Mouse (Mus musculus): Measurements from ENCODE around the gene Mrpl23.

Gene Mrpl23

GRCm38 (mm10) chr7:142497775-142498174 lies 34.7 kb upstream of the Mrpl23 start:
- no peak for TF ChIP-seq CTCF (conservative IDR thresholded peaks at IDR 0.05; ENCODE audit: low read length)
- no peak for TF ChIP-seq POU5F1 (IDR thresholded peaks at IDR 0.05; ENCODE audit: borderline replicate concordance, low read length)
- no peak for TF ChIP-seq NANOG (IDR thresholded peaks at IDR 0.05; ENCODE audit: borderline replicate concordance, low read length)
- H3K36me3 ChIP-seq (ENCODE audit: insufficient read depth, low read length), result no peaks in the 10 kb centered on the region
- no peak overlapping the region for H3K4me3 ChIP-seq (replicated peaks; ENCODE audit: low read length)
- peaks cover 68% of the 10 kb centered on the region for H3K27me3 ChIP-seq (ENCODE audit: insufficient read depth, low read length)
- no peaks in the 10 kb centered on the region for H3K9me3 ChIP-seq (ENCODE audit: low read length)
- no peaks in the 10 kb centered on the region; the same call in 1 of the 2 replicates for H3K4me1 ChIP-seq (replicated peaks; ENCODE audit: low read depth, low read length)

GRCm38 (mm10) chr7:142498575-142498974 lies 33.9 kb upstream of the Mrpl23 start, which contains the start of gene Tnnt3:
Gene Tnnt3 (plus strand): TSS chr7:142498836.
- Histone ChIP-seq H3K36me3 (ENCODE audit: insufficient read depth, low read length) (no peaks in the 10 kb centered on the region), H3K27me3 (ENCODE audit: insufficient read depth, low read length) (peaks cover 65% of the 10 kb centered on the region), H3K4me1 (replicated peaks; ENCODE audit: low read depth, low read length) (no peaks in the 10 kb centered on the region; the same call in 1 of the 2 replicates), H3K4me3 (replicated peaks; ENCODE audit: low read length) (no peak within 1 kb of the TSS), H3K9me3 (ENCODE audit: low read length) (no peaks in the 10 kb centered on the region)
- TF ChIP-seq CTCF (conservative IDR thresholded peaks at IDR 0.05; ENCODE audit: low read length) (no peak), POU5F1 (IDR thresholded peaks at IDR 0.05; ENCODE audit: borderline replicate concordance, low read length) (no peak), NANOG (IDR thresholded peaks at IDR 0.05; ENCODE audit: borderline replicate concordance, low read length) (no peak)

- Histone ChIP-seq H3K27me3 (ENCODE audit: insufficient read depth, low read length) (peaks cover 67% of the 10 kb centered on the region), H3K9me3 (ENCODE audit: low read length) (no peaks in the 10 kb centered on the region), H3K36me3 (ENCODE audit: insufficient read depth, low read length) (no peaks in the 10 kb centered on the region), H3K4me1 (replicated peaks; ENCODE audit: low read depth, low read length) (no peaks in the 10 kb centered on the region; the same call in 1 of the 2 replicates), H3K4me3 (replicated peaks; ENCODE audit: low read length) (no peak overlapping the region)
- TF ChIP-seq POU5F1 (IDR thresholded peaks at IDR 0.05; ENCODE audit: borderline replicate concordance, low read length) (no peak), NANOG (IDR thresholded peaks at IDR 0.05; ENCODE audit: borderline replicate concordance, low read length) (no peak), CTCF (conservative IDR thresholded peaks at IDR 0.05; ENCODE audit: low read length) (no peak)
These were observed 33.3 kb upstream of the Mrpl23 start for GRCm38 (mm10) chr7:142499010-142499721.

- peaks cover 66% of the 10 kb centered on the region for H3K27me3 ChIP-seq (ENCODE audit: insufficient read depth, low read length)
- no peak overlapping the region for H3K4me3 ChIP-seq (replicated peaks; ENCODE audit: low read length)
- TF ChIP-seq NANOG (IDR thresholded peaks at IDR 0.05; ENCODE audit: borderline replicate concordance, low read length), result no peak
- no peak for TF ChIP-seq CTCF (conservative IDR thresholded peaks at IDR 0.05; ENCODE audit: low read length)
- no peak for TF ChIP-seq POU5F1 (IDR thresholded peaks at IDR 0.05; ENCODE audit: borderline replicate concordance, low read length)
- H3K36me3 ChIP-seq (ENCODE audit: insufficient read depth, low read length), result no peaks in the 10 kb centered on the region
- H3K9me3 ChIP-seq (ENCODE audit: low read length), result no peaks in the 10 kb centered on the region
- H3K4me1 ChIP-seq (replicated peaks; ENCODE audit: low read depth, low read length), result peaks cover under 1% of the 10 kb centered on the region
These were observed 32.5 kb upstream of the Mrpl23 start for GRCm38 (mm10) chr7:142500032-142500431.

GRCm38 (mm10) chr7:142503206-142503605 lies 29.3 kb upstream of the Mrpl23 start:
- H3K9me3 ChIP-seq (ENCODE audit: low read length), result no peaks in the 10 kb centered on the region
- TF ChIP-seq NANOG (IDR thresholded peaks at IDR 0.05; ENCODE audit: borderline replicate concordance, low read length) (no peak), CTCF (conservative IDR thresholded peaks at IDR 0.05; ENCODE audit: low read length) (no peak), POU5F1 (IDR thresholded peaks at IDR 0.05; ENCODE audit: borderline replicate concordance, low read length) (no peak)
- H3K4me1 ChIP-seq (replicated peaks; ENCODE audit: low read depth, low read length), result peaks cover 19% of the 10 kb centered on the region

GRCm38 (mm10) chr7:142505942-142506341 lies 26.5 kb upstream of the Mrpl23 start:
- no peaks in the 10 kb centered on the region for H3K9me3 ChIP-seq (ENCODE audit: low read length)
- H3K4me3 ChIP-seq (replicated peaks; ENCODE audit: low read length), result no peak overlapping the region
- peaks cover 23% of the 10 kb centered on the region for H3K4me1 ChIP-seq (replicated peaks; ENCODE audit: low read depth, low read length)
- peaks cover 45% of the 10 kb centered on the region for H3K27me3 ChIP-seq (ENCODE audit: insufficient read depth, low read length)
- TF ChIP-seq POU5F1 (IDR thresholded peaks at IDR 0.05; ENCODE audit: borderline replicate concordance, low read length), result no peak
- TF ChIP-seq CTCF (conservative IDR thresholded peaks at IDR 0.05; ENCODE audit: low read length), result no peak
- no peak for TF ChIP-seq NANOG (IDR thresholded peaks at IDR 0.05; ENCODE audit: borderline replicate concordance, low read length)
- no peaks in the 10 kb centered on the region for H3K36me3 ChIP-seq (ENCODE audit: insufficient read depth, low read length)

More at GRCm38 (mm10) chr7:142503206-142503605, 29.3 kb upstream of the Mrpl23 start:
- H3K27me3 ChIP-seq (ENCODE audit: insufficient read depth, low read length), result peaks cover 51% of the 10 kb centered on the region
- H3K4me3 ChIP-seq (replicated peaks; ENCODE audit: low read length), result no peak overlapping the region
- no peaks in the 10 kb centered on the region for H3K36me3 ChIP-seq (ENCODE audit: insufficient read depth, low read length)

GRCm38 (mm10) chr7:142506501-142506900 lies 26.0 kb upstream of the Mrpl23 start:
- Histone ChIP-seq H3K4me1 (replicated peaks; ENCODE audit: low read depth, low read length) (peaks cover 23% of the 10 kb centered on the region), H3K36me3 (ENCODE audit: insufficient read depth, low read length) (no peaks in the 10 kb centered on the region)

GRCm38 (mm10) chr7:142507453-142507852 lies 25.0 kb upstream of the Mrpl23 start:
- TF ChIP-seq CTCF (conservative IDR thresholded peaks at IDR 0.05; ENCODE audit: low read length) (no peak), POU5F1 (IDR thresholded peaks at IDR 0.05; ENCODE audit: borderline replicate concordance, low read length) (no peak), NANOG (IDR thresholded peaks at IDR 0.05; ENCODE audit: borderline replicate concordance, low read length) (no peak)
- Histone ChIP-seq H3K27me3 (ENCODE audit: insufficient read depth, low read length) (peaks cover 52% of the 10 kb centered on the region), H3K4me3 (replicated peaks; ENCODE audit: low read length) (no peak overlapping the region), H3K4me1 (replicated peaks; ENCODE audit: low read depth, low read length) (peaks cover 23% of the 10 kb centered on the region), H3K36me3 (ENCODE audit: insufficient read depth, low read length) (no peaks in the 10 kb centered on the region), H3K9me3 (ENCODE audit: low read length) (peaks cover 7% of the 10 kb centered on the region; the same call in 1 of the 2 replicates)

More at GRCm38 (mm10) chr7:142506501-142506900, 26.0 kb upstream of the Mrpl23 start:
- peaks cover 45% of the 10 kb centered on the region for H3K27me3 ChIP-seq (ENCODE audit: insufficient read depth, low read length)
- no peak overlapping the region for H3K4me3 ChIP-seq (replicated peaks; ENCODE audit: low read length)
- TF ChIP-seq CTCF (conservative IDR thresholded peaks at IDR 0.05; ENCODE audit: low read length) (no peak), NANOG (IDR thresholded peaks at IDR 0.05; ENCODE audit: borderline replicate concordance, low read length) (no peak), POU5F1 (IDR thresholded peaks at IDR 0.05; ENCODE audit: borderline replicate concordance, low read length) (no peak)
- H3K9me3 ChIP-seq (ENCODE audit: low read length), result no peaks in the 10 kb centered on the region

Data from E14TG2a.4 (cell line).